Mouse (Mus musculus) induced T-regulatory cell, adult 2 months (primary cell): ENCODE measurements around the gene Arl3.

Experiments
- DNase-seq: peaks from one replicate; pipeline ENCODE4 v3.0.0-alpha.2; 2012; ENCODE audit warnings: low read depth

Gene Arl3

DNA sequence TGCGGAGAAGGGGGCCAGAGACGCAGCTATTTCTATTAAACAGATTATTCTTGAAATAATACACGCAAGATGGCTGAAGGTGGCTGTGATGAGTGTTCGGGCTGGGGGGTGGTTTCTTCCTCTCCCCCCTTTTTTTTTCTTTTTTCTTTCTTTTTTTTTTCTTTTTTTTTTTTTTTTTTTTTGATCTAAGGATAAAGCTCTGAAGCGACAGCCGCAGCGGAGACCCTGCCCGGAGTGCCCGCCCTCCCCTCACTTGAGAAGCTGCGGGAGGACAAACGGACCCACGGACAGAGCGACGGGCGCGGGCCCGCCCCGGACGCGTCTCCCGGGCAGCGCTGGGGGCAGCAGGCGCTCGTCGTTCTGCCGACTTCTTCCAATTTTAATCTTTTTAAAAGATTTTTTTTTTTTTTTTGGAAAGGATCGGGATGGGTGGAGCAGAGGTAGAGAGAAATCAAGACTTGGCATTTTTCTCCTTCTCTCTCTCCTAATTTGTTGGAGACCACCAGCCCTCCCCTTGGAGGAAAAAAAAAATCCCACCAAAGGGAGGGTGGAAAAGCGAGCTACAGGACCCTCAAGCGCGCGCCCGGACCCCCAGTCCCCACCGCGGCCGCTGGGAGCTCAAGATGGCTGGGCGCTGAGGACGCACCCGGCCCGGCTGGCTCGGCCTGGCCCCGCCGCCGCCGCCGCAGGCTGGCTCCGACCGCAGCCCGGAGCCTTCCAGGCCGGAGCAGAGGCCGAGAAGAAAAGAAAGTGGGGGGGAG lies 72.2 kb downstream of the Arl3 start:
- peak; percentile 64 for DNase-seq

DNA sequence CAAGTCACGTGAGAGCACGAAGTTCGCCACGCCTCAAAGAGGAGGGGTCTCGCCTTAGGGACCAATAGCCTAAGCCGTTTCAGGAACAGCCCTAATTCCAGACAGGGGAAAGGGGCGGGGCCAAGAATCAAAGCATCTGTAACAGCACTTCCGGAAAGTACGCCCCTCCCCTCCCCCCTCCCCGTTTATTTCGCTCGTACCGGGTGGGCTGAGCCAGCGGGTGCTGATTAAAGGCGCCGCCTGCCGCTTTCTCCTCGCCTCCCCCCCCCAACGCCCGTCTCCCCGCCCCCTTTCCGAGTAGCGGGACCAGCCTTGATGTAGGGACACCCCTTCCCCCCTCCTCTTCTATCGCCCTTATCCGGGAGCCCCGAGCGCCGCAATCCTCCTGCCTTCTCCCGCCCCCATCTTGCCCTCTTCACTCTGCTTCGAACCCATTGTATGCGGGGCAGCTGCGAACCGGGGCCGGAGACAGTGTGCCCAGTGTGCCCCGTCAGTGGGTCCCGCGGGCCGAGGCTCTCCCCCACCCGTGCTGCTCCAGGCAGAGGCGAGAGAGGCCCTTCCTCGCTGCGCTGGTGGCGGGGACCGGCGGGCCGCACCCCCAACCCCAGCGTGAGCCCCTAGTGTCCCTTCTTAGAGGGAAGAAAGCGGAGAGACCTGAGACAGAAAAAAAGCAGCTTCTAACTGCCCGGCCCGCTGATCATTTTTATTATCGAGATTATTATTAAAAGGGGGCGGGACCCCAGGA lies 73.0 kb downstream of the Arl3 start:
- DNase-seq: peak; percentile 100

GRCm38 (mm10) chr19:46499539-46499835 lies 73.5 kb downstream of the Arl3 start:
- DNase-seq: no peak

DNA sequence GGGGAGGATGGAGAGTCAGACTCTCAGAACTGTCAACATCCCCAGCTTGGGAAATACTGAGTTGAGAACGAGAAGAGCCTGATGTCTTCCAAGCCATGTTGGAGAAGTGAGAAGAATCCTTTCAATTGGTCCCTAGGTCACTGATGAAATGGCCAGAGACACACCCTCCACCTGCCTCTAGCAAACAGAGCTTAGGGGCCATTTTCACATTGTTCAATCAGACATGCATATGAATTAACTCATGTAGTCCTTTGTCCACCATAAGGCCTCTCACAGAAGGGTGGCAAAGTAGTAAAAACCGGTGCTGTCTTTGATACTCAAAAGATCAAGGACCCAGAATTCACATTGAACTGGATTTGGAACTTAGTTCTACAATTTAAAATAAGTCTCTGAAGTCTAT lies 75.8 kb downstream of the Arl3 start:
- no peak for DNase-seq

DNA sequence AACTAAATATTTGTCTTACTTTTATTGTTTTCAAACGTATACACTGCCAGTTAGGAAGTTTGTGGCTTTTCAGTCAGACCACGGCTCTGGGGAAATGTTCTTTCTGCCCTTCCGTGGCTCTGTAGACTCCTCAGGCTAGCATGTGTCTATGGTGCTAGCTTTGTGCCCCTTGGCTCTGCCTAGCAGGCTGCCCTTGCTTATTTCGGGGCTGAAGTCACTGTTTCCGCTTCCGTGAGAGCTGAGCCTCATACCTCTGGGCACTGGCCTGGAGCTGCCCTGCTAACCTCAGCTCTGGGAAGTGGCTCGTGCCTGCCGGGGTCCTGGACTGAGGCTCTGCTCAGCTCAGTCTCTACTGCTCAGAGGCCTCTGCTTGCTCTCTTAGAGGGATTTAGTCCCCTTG lies 77.9 kb downstream of the Arl3 start:
- no peak for DNase-seq

DNA sequence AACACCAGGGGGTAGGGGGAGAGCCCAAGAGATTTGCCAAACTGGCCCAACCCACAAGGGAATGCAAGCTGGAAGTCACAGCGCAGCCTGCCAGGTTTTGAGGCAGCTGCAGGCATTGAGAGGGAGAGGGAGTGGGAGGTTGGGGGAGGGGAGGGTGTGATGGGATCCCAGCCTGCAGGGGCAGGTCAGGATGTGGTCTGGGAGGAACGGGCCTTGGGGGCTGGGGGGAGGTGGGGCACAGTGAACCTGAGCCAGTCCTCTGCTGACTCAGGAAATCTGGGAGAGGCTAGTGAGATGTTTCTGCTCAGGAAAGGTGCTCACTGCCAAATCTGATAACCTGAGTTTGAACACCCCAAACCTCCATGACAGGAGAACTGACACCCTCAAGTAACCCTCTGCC lies 82.4 kb downstream of the Arl3 start:
- peak; percentile 39 for DNase-seq

DNA sequence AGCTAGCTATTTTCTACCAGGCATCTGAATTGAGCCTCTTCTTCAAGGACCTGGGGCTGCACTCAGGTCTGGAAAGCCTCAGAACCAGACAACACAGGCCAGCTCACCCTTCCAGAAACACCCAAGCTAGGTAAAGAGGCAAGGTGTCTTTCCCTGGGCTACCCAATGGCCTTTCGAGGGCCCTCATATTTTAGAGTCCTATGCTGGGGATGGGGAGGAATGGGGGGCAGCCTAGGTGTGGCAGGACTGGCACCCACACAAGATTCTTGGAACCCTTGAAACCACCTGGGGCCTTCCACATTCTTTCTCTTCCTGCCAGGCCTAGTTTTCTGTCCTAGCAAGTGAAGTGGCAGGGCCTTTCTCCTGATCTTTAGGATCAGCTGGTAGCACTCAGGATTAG lies 83.5 kb downstream of the Arl3 start:
- DNase-seq: no peak

GRCm38 (mm10) chr19:46486709-46487108 lies 86.3 kb downstream of the Arl3 start:
- DNase-seq: no peak

- DNase-seq: no peak
Measured at GRCm38 (mm10) chr19:46485847-46486246, 87.2 kb downstream of the Arl3 start.

- DNase-seq: no peak
Measured at GRCm38 (mm10) chr19:46484518-46484917, 88.5 kb downstream of the Arl3 start.

- no peak for DNase-seq
Measured at GRCm38 (mm10) chr19:46483701-46484328, 89.2 kb downstream of the Arl3 start.

GRCm38 (mm10) chr19:46482896-46483516 lies 90.0 kb downstream of the Arl3 start:
- DNase-seq: peak; percentile 42

DNA sequence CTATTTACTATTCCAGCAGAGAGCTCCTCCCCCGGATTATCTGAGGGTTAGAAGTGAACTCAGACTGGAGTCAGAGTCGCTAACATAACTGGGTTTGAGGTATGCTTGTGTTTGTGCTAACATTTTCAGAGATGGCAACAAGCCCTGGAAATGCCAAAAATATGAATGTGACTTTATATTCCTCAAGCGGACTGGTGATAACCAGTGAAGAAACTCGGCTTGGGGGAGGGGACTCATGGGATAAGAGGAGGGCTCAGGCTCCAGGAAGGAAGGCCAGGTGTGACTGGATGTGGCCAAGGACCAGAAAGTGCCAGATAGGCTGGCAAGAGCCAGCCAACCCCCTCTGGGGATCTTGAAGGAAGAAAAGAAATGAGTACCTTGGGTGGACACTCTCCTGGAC lies 91.2 kb downstream of the Arl3 start:
- DNase-seq: no peak

GRCm38 (mm10) chr19:46481352-46481751 lies 91.6 kb downstream of the Arl3 start:
- DNase-seq: no peak
